Mouse (Mus musculus) layer of hippocampus, adult 9-10 months (tissue): Measurements from ENCODE around the gene Fam205a3.
"Not testable (repeated sequence)": the region's sequence is repeated elsewhere in the genome, so short reads cannot be mapped to it uniquely, and the experiment has no call there.

Source experiments
- DNase-seq: peaks from one replicate; pipeline ENCODE4 v3.0.0; 2022; ENCODE audit warnings: low spot score

The Fam205a3 gene

GRCm38 (mm10) chr4:42318034-42318433, at the start of gene Fam205a3:
Gene Fam205a3, plus strand, starts transcription at chr4:42318334.
- DNase-seq: not testable (repeated sequence)

- DNase-seq: not testable (repeated sequence)
Measured at GRCm38 (mm10) chr4:42293967-42294366, 24.2 kb upstream of the Fam205a3 start, which contains the start of gene Gm21953. Gene Gm21953, plus strand, starts transcription at chr4:42294267.
